Mouse (Mus musculus) ovary, postnatal 10 days (tissue): Measurements from ENCODE around the gene Ptch2.

Experiments used
- DNase-seq: peaks from one replicate; pipeline ENCODE4 v3.0.0; 2022; ENCODE audit warnings: low spot score

Gene Ptch2

DNA sequence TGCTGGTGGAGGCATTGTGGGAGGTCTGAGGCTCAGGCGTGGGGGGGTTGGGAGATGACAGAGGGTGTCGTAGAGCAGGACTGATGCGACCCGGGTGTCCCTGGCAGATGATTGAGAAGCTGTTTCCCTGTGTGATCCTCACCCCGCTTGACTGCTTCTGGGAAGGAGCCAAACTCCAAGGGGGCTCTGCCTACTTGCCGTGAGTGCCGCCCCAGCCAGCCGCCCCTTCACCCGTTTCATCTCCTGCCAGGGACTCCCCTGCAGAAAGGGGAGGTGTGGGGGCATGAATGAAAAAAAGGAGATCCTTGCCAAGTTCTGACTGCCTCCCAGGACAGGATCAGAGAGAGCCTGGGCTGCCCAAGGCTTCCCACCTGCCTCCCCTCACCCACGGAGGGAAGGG, 9.3 kb downstream of the Ptch2 start:
- DNase-seq, result no peak

GRCm38 (mm10) chr4:117107813-117108523, 12.1 kb downstream of the Ptch2 start:
- no peak for DNase-seq

- no peak for DNase-seq
These were observed 12.6 kb downstream of the Ptch2 start for GRCm38 (mm10) chr4:117108524-117108849.

DNA sequence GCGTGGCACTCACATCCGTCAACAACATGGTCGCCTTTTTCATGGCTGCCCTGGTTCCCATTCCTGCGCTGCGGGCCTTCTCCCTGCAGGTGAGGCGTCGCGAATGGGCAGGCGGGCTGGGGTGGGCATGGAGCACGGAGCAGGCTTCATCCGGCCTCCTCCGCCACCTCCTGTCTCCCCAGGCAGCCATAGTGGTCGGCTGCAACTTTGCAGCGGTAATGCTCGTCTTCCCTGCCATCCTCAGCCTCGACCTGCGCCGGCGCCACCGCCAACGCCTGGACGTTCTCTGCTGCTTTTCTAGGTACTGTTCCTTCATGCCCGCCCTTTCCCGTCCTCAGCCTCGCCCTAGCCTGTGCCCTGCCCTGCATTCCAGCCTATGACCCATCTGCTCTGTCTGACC, 13.5 kb downstream of the Ptch2 start:
- no peak for DNase-seq

GRCm38 (mm10) chr4:117110249-117110648, 14.4 kb downstream of the Ptch2 start:
- no peak for DNase-seq

DNA sequence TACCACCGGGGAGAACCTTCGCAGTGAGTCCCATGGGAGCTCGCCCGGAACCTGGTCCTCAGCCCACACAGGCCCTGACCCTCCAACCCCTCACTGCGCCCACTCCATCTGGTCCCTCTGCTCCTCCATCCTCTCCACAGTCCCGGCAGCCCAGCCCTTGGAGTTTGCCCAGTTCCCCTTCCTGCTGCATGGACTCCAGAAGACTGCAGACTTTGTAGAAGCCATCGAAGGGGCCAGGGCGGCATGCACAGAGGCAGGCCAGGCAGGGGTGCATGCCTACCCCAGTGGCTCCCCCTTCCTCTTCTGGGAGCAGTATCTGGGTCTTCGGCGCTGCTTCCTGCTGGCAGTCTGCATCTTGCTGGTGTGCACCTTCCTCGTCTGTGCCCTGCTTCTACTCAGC, 15.1 kb downstream of the Ptch2 start:
- no peak for DNase-seq

DNA sequence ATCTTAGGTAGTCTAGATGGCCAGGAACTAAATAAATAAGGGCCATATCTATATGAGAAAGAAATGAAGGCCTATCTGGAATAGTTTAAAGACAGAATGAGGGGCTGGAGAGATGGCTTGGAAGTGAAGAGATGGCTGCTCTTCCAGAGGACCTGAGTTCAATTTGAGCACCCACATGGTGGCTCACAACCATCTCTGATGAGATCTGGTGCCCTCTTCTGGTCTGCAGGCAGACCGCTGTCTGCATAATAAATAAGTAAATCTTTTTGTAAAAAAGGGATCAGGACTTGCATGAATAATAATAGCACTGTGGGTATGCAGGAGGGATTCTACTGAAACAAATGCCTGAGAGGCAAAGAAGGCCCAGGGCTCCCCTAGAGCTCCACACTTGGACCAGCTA, 17.4 kb downstream of the Ptch2 start:
- DNase-seq, result no peak

DNA sequence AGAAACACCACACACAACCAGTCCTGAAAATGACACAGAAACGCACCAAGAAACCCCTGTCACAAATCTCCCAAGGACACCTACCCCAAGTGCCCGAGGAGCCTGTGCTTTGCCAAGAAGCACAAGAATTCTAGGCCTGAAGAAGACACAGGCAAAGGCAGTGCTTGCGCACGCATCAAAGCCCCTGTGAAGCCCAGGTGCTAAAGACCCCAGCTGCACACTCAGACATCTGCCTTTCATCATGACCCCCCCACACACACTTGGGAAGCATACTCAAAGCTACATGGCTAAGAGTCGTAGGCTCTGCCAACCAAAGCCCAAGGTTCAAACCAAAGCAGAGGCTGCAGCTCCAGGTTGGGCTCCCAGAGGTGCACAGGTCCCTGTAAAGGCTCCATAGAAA, 19.7 kb downstream of the Ptch2 start:
- no peak for DNase-seq

DNA sequence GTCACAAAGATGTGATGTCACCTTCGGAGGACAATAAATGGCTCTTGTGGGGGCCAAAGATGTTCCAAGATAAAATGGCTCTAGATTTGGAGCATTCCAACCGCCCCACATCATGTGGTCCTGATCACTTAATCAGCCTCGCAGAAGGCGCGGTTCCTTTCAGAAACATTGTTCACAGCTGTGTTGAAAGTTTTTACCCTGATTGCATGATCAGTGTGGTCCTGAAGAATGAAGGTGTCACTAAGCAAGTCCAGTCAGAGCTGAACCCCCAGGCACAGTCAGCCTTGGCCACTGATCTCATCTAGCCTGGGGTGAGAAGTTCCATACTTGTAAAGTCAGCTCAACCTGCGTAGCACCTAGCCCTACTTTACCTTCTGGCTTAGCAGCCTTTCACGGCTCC, 22.1 kb downstream of the Ptch2 start:
- no peak for DNase-seq

- DNase-seq, result no peak
These were observed 23.8 kb downstream of the Ptch2 start for GRCm38 (mm10) chr4:117119636-117120035.

DNA sequence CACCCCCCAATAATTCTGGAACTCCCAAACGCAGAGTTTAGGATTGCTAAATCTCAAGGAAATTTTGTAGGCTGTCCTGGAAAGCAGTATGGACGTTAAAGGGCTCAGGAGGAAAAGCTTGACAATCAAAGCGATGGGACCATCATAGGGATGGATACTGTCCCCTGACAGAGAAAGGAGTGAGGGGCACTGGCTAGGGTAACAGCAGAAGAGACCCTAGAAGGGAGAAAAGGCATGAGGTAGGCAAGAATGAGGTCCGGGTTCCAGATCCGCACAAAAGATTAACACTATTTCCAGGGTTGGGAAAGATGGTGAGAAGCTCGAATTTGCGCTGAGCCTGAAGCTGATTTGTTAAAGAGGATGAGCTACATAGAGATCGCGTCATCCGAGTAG, 24.2 kb downstream of the Ptch2 start:
- no peak for DNase-seq

DNA sequence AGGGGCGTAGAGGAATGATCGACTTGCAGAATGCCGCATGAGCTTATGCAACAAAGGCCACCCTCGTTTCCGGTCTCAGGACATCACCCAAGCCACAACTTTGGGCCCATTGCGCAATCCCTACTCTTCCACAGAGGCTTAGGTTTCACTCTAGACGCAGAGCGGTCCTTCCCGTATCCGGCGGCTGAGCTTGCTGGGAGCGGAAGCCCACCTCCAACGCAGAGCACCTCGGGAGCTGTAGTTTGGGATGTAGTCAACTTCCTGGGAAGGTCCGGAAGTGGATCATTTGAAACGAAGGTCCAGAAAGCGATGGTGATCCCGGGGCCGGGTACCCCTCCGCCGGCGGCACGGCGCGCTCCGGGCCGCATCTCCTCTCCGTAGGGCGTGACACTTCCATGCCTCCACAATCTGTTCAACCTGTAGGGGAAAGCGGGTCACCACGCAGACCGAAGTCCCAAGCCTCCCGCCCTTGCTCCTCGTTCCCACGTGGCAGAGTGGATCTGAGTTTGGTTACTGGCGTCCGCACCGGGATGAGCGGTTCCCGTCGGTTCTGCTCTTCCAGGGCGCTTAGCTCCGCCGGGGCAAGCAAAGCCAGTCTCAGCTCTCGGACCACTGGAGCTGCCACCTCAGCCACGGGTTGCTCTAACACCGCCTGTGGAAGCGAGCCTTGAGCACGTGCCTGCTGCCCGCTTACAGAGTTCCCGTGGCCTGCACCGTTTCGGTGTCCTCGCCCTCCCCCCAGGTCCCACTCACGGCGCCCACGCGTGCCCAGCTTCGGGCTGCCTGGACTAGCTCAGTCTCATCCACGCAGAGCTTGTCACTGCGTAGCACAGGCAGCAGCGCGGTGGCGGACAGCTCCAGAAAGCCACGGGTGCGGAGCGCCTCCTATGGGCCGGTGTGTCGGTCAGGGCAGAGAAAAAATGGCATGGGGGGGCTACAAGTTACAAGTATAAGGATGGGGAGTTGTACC, 24.9 kb downstream of the Ptch2 start:
- DNase-seq, result peak; percentile 72

- no peak for DNase-seq
These were observed 26.3 kb downstream of the Ptch2 start for GRCm38 (mm10) chr4:117122209-117122608.

DNA sequence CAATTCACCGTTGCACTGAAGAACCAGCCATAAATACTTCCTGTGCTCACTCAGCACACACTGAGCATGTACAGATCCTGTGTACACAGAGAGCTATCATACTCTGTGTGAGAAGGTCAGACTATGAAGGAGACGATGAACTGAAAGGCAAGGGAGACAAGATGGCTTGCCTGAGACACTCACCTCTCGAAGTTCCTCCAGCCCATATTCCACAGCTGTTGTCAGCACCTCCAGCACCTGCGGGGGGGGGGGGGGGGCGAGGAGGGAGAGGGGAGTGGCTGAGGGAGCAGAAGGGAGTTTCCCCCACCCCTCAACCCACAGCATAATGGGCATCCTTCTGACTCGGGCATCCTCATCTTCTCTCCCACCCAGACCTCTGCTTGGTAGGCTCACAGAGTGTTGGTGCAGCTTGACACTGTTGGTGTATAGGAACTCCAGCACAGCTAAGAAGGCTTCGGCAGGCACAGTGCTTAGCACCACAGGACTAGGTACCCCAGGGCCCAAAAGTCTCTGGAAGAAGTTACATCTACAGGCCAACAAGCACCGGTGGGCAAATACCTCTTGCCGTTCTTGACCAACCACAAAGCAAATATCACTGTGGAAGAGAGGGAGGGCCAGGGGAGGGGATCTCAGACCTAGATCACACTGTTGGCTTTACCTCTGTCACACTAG, 27.8 kb downstream of the Ptch2 start:
- DNase-seq, result no peak

GRCm38 (mm10) chr4:117124218-117124517, 28.3 kb downstream of the Ptch2 start:
- no peak for DNase-seq

DNA sequence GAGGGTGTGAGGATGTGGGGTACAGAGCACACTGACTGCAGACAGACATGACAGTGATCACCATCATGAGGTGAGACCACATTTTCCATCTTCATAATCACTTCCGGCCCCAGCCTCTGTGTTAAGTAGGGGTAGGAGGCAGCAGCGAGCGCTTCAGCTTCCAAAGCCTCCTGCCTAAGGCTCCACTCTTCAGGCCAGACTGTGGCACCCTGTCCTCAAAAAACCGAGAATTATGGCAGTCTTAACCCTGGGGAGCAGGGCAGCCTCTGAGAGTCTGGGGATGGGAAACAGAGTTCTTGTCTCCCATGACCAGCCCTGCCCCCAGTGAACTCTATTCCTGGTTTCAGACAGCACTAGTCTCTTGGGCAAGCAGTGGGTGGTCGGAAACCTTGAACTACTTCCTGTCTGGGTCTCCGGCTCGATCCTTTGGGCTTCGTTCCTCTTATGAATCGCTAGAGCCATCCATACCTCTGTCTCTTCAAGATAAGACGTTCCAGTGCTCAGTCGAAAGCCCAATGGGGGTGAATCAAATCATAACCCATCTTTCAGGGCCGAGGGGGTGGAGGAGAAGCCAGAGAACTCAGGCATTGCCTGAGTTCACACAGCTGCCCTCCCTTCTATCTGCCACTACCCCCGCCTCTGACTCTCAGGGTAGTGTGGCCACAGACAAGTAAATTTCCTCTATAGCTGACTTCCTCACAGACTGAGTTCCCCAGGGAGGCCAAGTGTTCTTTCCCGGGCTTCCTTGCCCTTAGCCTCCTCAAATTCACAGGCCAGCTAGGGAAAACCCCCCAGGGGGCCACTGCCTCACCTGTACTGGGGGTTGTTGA, 28.9 kb downstream of the Ptch2 start:
- DNase-seq, result peak; percentile 23

- peak; percentile 57 for DNase-seq
These were observed 29.6 kb downstream of the Ptch2 start, which contains the start of gene Btbd19 for GRCm38 (mm10) chr4:117125348-117125909. Gene Btbd19, minus strand, starts transcription at chr4:117125725.

DNA sequence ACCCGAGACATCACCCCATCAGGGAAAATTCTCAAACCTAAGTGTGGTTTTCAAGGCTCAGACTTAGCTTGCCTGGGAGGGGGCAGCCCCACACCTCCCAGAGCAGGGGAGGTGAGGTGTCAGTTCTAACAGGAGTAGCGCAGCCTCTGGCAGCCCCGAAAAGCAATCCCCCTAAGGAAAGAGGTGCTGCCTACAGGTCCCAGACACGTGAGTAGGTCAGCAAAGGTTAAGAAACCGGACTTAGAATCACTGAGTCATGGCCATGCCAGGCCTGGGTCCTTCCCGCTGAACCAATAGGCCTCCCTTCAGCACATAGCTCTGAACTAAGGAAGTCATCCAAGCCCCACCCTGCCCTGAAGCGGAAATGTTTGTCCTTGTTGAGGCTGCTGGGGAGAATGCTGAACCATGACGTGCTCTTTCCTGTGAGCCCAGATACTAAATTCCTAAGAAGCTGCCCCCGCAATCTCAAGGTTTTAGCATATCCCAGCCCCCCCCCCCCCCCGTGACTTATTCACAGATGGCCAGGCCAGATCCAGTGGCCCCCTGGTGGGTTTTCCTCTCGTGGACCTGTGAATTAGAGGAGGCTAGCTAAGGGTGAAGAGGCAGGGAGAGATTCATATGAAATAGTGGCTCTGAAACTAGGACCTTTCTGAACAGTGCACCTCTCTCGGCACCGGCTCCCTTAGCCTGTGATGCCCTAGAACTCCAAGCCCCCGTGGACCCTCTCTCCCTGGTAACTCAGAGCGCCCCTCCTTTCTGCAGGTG, 30.2 kb downstream of the Ptch2 start:
- DNase-seq, result no peak

DNA sequence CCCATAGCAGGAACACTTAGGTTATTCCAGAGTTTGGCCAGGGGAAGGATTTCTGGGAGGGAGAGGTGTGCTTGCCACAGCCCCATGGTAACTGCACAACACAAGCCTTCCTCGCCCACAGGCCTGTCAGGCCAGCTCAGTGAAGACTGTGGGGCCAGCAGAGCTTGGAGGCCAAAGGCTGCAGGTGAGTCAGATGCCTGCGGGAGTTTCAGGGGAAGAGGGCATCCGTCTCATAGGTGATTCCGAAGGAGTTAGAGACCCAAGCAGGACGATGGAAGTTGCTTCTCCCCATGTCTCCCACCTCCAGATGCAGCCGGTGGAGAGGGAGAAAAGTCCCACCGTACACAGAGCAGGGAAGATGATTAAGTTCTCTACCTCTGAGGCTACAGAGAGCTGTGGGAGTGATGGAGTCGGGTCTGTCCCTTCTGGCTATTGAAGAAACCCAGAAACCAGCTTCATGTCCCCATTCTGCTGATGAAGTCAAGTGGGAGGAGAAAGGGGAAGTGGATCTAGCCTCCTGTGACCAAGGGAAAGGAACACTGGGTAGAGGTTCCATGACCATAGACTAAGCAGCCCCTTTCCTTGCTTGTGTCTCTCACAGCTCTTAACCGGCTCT, 30.9 kb downstream of the Ptch2 start, which contains the start of gene Tctex1d4:
Gene Tctex1d4, plus strand, starts transcription at position 120 of the 616 bp plus-strand sequence.
- no peak for DNase-seq

DNA sequence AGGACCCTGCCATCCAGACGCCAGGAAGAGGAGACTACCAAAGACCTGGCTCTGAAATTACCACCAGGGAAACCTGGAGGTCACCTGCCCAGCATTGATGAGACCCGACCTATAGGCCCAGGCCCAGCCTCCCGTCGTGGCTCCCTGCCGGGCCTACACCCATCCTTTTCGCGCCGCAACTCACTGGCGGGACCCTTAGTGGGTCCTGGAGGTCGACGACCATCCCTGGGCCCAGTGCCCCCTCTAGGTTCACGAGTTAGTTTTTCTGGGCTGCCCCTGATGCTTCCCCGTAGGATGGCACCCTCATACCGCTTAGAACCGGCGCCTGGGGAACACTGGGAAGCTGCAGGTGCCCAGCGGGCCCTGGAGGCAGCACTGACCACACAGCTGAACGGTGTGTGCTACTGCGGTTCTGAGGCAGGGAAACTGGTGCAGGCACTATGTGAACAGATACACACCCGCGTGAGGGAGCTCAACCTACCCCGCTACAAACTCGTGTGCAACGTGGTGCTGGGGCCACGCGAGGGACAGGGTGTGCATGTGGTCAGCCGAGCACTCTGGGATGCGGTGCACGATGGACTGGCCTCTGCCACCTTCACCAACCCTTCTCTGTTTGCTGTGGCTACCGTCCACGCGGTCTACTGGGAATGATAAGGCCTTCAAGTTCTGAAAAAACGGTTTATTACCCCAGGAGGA, 32.3 kb downstream of the Ptch2 start:
- DNase-seq, result no peak
